In genomic region chr4:17107916-17108315, GRCm38 (mm10) we compare ENCODE assay signal across 3 mouse cellular contexts.
DNase-seq lines count a peak whose midpoint lies in the region.

No protein-coding gene starts in this region.

- DNase-seq in 3T3-L1 (ENCODE audit: low read depth, low spot score) (peak; percentile 51), R1 (ENCODE audit: low read depth, low spot score) (peak; percentile 81), ZHBTc4 (ENCODE audit: low read depth, low spot score) (peak; percentile 11)

Comparison
In these comparisons a context has a peak if more than half of its experiments do, and no peak if none do; other contexts are left out.
1. DNase-seq: peak in every context shown above with its lines; median percentile 81 in R1; 51 in 3T3-L1; 11 in ZHBTc4.